Mouse (Mus musculus): Measurements from ENCODE around the gene Skap2.

DNA sequence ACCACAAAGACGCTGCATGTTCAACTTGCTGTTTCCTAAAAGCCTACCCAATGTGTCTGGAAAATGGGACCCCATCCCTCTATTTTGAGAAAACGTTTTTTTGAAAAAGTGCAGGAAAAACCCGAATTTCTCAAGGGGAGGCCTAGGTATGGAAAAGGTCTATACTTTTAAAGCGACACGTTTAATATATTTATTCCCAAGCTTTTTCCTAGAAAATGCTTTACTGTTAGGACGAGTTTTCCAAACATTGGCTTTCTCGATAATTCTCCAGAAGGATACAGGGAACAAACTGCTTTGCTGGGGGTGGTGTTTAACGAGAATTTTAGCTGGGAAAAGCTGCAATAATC lies 6.8 kb downstream of the Skap2 start:
- no peak for TF ChIP-seq CTCF (IDR thresholded peaks at IDR 0.05; ENCODE audit: control insufficient read depth, insufficient read depth, insufficient read length)
- no peak for TF ChIP-seq USF1 (IDR thresholded peaks at IDR 0.05; ENCODE audit: low read depth)
- no peak for TF ChIP-seq CEBPB (IDR thresholded peaks at IDR 0.05; ENCODE audit: low read depth)
- TF ChIP-seq MYOD1 (IDR thresholded peaks at IDR 0.05; ENCODE audit: control insufficient read depth, insufficient read length, low read depth) = no peak
- TF ChIP-seq FOSL1 (IDR thresholded peaks at IDR 0.05; ENCODE audit: insufficient read depth, low read length, poor library complexity, severe bottlenecking) = no peak
